Mouse (Mus musculus): Measurements from ENCODE around the gene Vps11. TPM values are rescaled to one million over a fixed set of nuclear protein-coding genes. Genes with fewer than 3 reads are reported as not detected.
"Not testable (repeated sequence)": the region's sequence is repeated elsewhere in the genome, so short reads cannot be mapped to it uniquely, and the experiment has no call there.

Vps11 gene
- total RNA-seq (2014; fragmentation: Nextera tagmentation) (16.4 and 24.5 TPM in 2 replicates), total RNA-seq (2017) (12.8 and 15.3 TPM in 2 replicates)

DNA sequence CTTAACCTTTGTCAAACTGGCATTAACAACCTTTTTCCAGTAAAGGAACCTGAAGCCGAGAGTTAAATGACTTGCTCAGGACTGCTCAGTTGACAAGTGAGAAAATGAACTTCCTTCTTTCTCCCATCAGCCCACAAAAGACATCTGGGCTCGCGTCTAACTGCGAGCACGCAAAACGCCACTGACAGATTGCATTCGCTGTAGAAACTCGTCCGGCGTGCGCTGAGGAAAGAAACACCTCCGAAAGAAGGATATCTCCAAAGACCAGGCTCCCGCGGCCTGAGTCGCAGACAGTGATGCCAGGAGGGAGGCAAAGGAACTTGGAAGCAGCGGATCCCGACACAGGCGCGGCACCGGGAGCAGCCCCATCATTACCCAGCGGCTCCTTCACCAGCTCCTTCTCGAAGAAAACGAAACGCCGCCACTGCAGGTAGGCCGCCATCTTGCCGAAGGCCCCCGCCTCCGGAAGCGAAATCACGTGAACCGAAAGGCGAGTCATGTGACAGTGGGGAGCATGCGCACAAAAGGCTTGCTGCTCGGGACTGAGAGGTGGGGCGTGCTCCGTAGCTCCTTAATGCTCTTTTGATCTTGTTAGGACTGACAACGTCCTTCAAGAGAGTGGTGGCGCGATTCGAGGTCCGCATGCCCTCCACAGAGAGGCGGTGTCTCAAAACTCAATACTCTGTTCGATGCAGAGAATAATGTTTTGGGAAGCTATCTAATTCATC lies at the start of gene Vps11:
TSS of gene Vps11 (minus strand) at position 481 of the 728 bp plus-strand sequence.
- peak; percentile 93 for ATAC-seq (replicated peaks; ENCODE audit: low FRiP score, low TSS enrichment, poor library complexity, severe bottlenecking)

DNA sequence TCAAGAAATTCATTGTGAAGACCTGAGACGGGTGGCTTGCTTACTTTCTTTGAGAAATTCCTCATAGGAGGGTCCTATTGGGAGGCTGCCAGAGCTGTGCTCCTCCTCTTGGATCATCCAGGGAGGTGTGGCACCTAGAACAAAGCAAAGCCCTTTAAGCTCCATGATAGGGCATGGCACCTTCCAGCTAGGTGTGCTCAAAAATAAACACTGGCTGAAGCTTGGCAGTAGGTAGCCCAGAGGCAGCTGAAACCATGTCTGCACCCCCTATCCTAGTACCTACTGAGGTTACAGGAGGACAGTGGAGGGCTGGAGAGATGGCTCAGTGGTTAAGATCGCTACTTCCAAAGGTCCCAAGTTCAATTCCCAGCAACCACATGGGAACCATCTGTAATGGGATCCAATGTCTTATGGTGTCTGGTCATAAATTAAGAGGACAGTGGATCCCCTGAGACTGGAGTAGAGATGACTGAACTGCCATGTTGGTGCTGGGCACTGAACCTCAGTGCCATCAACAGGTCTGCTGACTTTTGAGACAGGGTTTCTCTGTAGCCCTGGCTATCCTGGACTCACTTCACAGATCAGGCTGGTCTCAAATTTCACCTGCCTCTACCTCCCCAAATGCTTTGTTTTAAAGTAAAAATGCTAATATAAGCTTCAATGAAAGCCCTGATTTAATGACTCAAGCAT lies 49.3 kb upstream of the Vps11 start:
- ATAC-seq (replicated peaks; ENCODE audit: low FRiP score, low TSS enrichment, poor library complexity, severe bottlenecking), result no peak

GRCm38 (mm10) chr9:44408693-44409092 lies 47.2 kb upstream of the Vps11 start:
- not testable (repeated sequence) for ATAC-seq (replicated peaks; ENCODE audit: low FRiP score, low TSS enrichment, poor library complexity, severe bottlenecking)

GRCm38 (mm10) chr9:44407752-44408097 lies 46.3 kb upstream of the Vps11 start:
- ATAC-seq (replicated peaks; ENCODE audit: low FRiP score, low TSS enrichment, poor library complexity, severe bottlenecking), result no peak

GRCm38 (mm10) chr9:44406906-44407751 lies 45.7 kb upstream of the Vps11 start, which contains the start of the genes Rps25 and Trappc4:
Rps25 (plus strand) TSS chr9:44407139.
Trappc4 (minus strand) TSS chr9:44407600.
- peak; percentile 92 for ATAC-seq (replicated peaks; ENCODE audit: low FRiP score, low TSS enrichment, poor library complexity, severe bottlenecking)

- ATAC-seq (replicated peaks; ENCODE audit: low FRiP score, low TSS enrichment, poor library complexity, severe bottlenecking), result no peak
Measured at GRCm38 (mm10) chr9:44405011-44405410, 43.5 kb upstream of the Vps11 start.

DNA sequence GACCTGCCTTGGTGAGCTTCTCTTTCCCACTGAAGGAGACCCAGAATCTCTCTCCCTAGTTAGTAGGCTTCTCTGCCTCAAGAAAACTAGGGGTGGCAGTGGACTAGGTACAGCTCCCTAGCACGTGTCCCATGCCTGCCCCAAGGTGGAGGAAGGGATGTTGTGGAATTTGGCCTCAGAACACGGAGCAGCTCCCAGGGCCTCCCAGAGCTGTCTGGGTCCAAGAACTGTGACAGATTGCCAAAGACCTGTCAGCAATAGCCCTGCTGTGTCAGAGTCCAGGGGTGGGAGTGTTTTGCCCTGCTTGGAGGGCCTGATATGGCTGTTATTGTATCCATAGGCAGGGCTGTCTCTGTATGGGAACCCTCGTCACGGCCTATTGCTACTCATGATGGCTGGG lies 39.6 kb upstream of the Vps11 start:
- ATAC-seq (replicated peaks; ENCODE audit: low FRiP score, low TSS enrichment, poor library complexity, severe bottlenecking), result no peak

DNA sequence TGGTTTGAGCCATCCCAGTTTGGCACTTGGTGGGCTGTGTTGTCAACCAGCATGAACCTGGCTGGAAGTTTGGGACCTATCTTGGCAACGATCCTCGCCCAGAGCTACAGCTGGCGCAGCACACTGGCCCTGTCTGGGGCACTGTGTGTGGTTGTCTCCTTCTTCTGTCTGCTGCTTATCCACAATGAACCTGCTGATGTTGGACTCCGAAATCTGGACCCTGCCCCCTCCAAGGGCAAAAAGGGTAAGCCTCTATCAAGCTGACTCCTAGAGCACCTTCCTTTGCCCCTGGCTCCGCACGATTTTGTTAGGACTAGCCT lies 38.3 kb upstream of the Vps11 start:
- ATAC-seq (replicated peaks; ENCODE audit: low FRiP score, low TSS enrichment, poor library complexity, severe bottlenecking), result no peak

GRCm38 (mm10) chr9:44399114-44399794 lies 37.8 kb upstream of the Vps11 start:
- ATAC-seq (replicated peaks; ENCODE audit: low FRiP score, low TSS enrichment, poor library complexity, severe bottlenecking), result no peak

DNA sequence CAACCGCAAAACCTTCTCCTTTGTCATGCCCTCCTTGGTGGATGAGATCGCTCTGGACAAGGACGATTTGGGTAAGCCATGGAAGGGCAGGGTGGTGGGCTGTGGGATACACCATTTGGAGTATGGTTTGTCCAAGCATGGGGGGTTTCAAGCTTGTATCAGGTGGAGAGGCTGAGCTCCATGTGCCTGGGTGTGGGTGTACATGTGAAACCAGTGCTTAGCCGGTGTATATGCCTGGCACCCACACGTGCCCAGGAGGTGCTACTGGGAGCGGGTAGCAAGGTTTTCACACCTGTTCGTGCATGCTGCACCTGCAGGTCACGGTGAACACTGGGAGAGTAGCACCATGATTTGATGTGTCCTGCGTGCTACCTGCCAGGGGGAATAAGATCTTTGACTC lies 37.1 kb upstream of the Vps11 start:
- ATAC-seq (replicated peaks; ENCODE audit: low FRiP score, low TSS enrichment, poor library complexity, severe bottlenecking), result no peak

- ATAC-seq (replicated peaks; ENCODE audit: low FRiP score, low TSS enrichment, poor library complexity, severe bottlenecking), result no peak
Measured at GRCm38 (mm10) chr9:44398087-44398486, 36.6 kb upstream of the Vps11 start.

- peak; percentile 99 for ATAC-seq (replicated peaks; ENCODE audit: low FRiP score, low TSS enrichment, poor library complexity, severe bottlenecking)
Measured at GRCm38 (mm10) chr9:44396684-44397411, 35.4 kb upstream of the Vps11 start, which contains the start of gene Slc37a4. Slc37a4 (plus strand) TSS chr9:44396852.

- peak; percentile 69 for ATAC-seq (replicated peaks; ENCODE audit: low FRiP score, low TSS enrichment, poor library complexity, severe bottlenecking)
Measured at GRCm38 (mm10) chr9:44391466-44391865, 30.0 kb upstream of the Vps11 start.

GRCm38 (mm10) chr9:44389273-44389672 lies 27.8 kb upstream of the Vps11 start:
- peak; percentile 74 for ATAC-seq (replicated peaks; ENCODE audit: low FRiP score, low TSS enrichment, poor library complexity, severe bottlenecking)

DNA sequence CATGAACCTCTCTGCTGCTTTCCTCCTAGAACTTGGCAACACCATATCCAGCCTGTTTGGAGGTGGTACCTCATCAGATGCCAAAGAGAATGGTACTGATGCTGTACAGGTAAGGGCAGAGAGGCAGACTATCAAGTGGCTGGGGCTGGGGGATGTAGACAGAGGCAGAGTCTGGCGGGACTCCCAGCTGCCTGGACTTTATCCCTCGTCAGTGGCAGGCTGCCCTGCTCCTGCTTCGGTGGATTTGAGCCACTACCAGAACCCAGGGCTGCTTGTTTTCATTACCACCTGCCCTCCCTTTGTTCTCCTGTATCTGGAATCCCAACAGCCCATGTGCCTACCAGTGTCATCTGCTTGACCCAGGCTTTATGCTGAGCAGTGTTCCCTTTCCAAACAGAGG lies 25.8 kb upstream of the Vps11 start:
- ATAC-seq (replicated peaks; ENCODE audit: low FRiP score, low TSS enrichment, poor library complexity, severe bottlenecking), result no peak

GRCm38 (mm10) chr9:44384596-44384995 lies 23.1 kb upstream of the Vps11 start:
- ATAC-seq (replicated peaks; ENCODE audit: low FRiP score, low TSS enrichment, poor library complexity, severe bottlenecking), result no peak

GRCm38 (mm10) chr9:44379862-44380261 lies 18.4 kb upstream of the Vps11 start:
- no peak for ATAC-seq (replicated peaks; ENCODE audit: low FRiP score, low TSS enrichment, poor library complexity, severe bottlenecking)

DNA sequence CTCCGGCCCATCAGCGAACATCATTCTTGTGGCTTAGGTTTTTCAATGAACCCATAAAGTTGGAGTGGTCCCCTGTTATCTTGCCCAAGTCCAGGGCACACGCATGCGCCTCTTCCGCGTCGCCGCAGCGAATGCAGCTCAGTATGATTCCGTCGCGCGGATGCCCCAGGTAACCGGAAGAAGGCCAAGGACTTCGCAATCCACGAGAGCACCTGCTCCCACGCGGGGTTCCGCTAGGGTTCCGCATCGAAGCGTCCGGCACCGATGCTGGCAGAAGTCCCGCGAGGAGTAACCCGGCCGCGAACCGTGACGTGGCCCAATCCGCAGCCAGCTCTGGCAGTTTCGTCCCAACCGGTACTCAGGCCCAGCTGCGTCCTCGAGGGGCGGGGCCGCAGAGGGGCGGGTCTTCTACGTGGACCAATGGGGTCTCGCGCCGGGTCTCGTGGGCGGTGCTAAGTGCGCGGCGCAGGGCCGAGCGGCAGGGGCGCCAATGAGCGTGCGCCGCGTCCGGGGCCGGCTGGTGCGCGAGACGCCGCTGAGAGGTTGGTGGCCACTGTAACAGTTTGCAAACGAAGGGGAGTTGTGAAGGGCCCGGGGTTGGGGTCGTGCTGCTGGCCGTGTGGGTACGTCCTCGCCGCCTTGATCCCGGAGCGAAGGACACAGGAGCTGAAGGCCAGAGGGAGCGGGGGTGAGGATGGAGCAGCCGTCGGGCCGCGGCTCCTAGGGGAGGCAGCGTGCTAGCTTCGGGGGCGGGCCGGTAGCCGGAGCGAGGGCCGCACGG lies 17.8 kb upstream of the Vps11 start, which contains the start of gene Hyou1:
TSS of gene Hyou1 (plus strand) at position 437 of the 781 bp plus-strand sequence.
- peak; percentile 96 for ATAC-seq (replicated peaks; ENCODE audit: low FRiP score, low TSS enrichment, poor library complexity, severe bottlenecking)

Data from megakaryocyte-erythroid progenitor cell, adult 5-6 weeks (primary cell).